Mouse (Mus musculus): Measurements from ENCODE around the gene Ankfy1. TPM values are rescaled to one million over a fixed set of nuclear protein-coding genes. Genes with fewer than 3 reads are reported as not detected.

Ankfy1 gene
- 7.9 and 9.4 TPM in 2 replicates for polyA plus RNA-seq (2015; fragmentation: Nextera tagmentation; extraction: Ambion mirVana)

DNA sequence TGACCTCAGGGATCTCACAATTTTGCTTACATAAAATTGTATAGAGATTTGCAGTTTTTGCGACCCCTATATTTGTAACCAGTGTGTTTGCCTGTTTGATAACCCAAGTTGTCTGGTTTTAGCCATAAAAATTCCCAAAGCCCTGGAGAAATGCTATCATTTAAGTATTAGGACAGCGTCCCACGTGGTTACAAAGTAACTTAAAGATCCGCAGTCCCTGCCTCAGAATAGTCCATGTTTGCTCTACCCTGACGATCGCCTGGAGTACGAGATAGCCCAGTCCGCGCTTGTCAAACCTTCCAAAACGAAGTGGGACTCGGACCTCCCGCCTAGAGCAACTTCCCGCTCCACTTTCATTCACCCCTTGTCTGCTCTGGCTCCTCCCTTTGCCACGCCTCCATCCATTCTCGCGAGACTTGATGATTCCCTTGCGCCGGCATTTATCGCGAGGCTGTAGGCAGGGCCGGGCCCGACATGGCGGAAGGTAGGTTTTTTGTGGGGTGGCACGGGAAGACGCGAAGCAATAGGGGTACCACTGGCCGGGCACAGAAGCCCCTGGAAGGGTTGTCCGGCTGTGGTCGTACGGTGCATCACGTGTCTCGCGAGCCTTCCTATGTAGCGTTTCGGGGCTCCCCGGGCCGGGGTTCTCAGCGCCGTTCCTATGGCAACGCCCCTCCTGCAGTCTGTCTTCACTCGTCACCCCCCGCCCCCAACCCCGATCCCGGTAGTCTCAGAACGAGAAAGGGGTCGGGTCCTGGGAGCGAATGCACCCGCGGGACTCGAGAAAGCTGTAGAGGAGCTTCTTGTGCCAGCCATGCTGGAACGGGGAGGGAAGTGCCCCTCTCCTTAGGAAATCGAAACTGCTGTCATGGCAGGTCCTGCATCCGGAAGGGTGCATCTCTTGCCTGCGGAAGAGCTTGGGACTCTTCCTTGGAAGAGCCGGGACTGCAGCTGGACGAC is at the start of gene Ankfy1:
Gene Ankfy1 (plus strand): TSS at position 456 of the 960 bp plus-strand sequence.
- Histone ChIP-seq H3K27me3 (replicated peaks; ENCODE audit: insufficient read depth, low read length) (no peaks in the 10 kb centered on the region), H3K27ac (ENCODE audit: low read length) (peak within 1 kb of the TSS; percentile 83), H3K4me1 (ENCODE audit: insufficient read depth, low read depth, low read length) (peaks cover 9% of the 10 kb centered on the region; the same call in 1 of the 2 replicates), H3K4me2 (replicated peaks; ENCODE audit: low read depth, low read length) (peak within 1 kb of the TSS; percentile 68), H3K4me3 (ENCODE audit: low read depth, low read length) (peak within 1 kb of the TSS; percentile 79), H3K36me3 (ENCODE audit: insufficient read depth, low read length) (no peaks in the 10 kb centered on the region), H3K9me3 (ENCODE audit: low read length) (no peaks in the 10 kb centered on the region), H3K9ac (replicated peaks; ENCODE audit: low read depth) (peak within 1 kb of the TSS; percentile 84)
- peak; percentile 94 for DNase-seq (ENCODE audit: low spot score)
- ATAC-seq: peak; percentile 99
- under 1% methylated on average over 56 of the region's 56 CpGs for WGBS
- TF ChIP-seq EP300 (IDR thresholded peaks at IDR 0.05) (peak; percentile 87), CTCF (IDR thresholded peaks at IDR 0.05) (no peak)

GRCm38 (mm10) chr11:72642730-72643129 is 47.1 kb upstream of the Ankfy1 start:
- no peak overlapping the region for H3K27ac ChIP-seq (ENCODE audit: low read length)
- DNase-seq (ENCODE audit: low spot score): no peak
- TF ChIP-seq EP300 (IDR thresholded peaks at IDR 0.05) (no peak), CTCF (IDR thresholded peaks at IDR 0.05) (no peak)

GRCm38 (mm10) chr11:72645386-72645785 is 44.4 kb upstream of the Ankfy1 start:
- Histone ChIP-seq H3K9ac (replicated peaks; ENCODE audit: low read depth) (no peak overlapping the region), H3K27ac (ENCODE audit: low read length) (no peak overlapping the region), H3K4me3 (ENCODE audit: low read depth, low read length) (no peak overlapping the region), H3K4me2 (replicated peaks; ENCODE audit: low read depth, low read length) (no peak overlapping the region), H3K9me3 (ENCODE audit: low read length) (no peaks in the 10 kb centered on the region), H3K27me3 (replicated peaks; ENCODE audit: insufficient read depth, low read length) (no peaks in the 10 kb centered on the region), H3K36me3 (ENCODE audit: insufficient read depth, low read length) (no peaks in the 10 kb centered on the region), H3K4me1 (ENCODE audit: insufficient read depth, low read depth, low read length) (no peaks in the 10 kb centered on the region)
- TF ChIP-seq CTCF (IDR thresholded peaks at IDR 0.05) (no peak), EP300 (IDR thresholded peaks at IDR 0.05) (no peak)
- no peak for DNase-seq (ENCODE audit: low spot score)
- WGBS: 50% methylated on average over 5 of the region's 5 CpGs
- ATAC-seq: no peak

More at GRCm38 (mm10) chr11:72642730-72643129, 47.1 kb upstream of the Ankfy1 start:
- Histone ChIP-seq H3K4me2 (replicated peaks; ENCODE audit: low read depth, low read length) (no peak overlapping the region), H3K4me1 (ENCODE audit: insufficient read depth, low read depth, low read length) (no peaks in the 10 kb centered on the region), H3K9me3 (ENCODE audit: low read length) (no peaks in the 10 kb centered on the region), H3K4me3 (ENCODE audit: low read depth, low read length) (no peak overlapping the region), H3K36me3 (ENCODE audit: insufficient read depth, low read length) (no peaks in the 10 kb centered on the region), H3K27me3 (replicated peaks; ENCODE audit: insufficient read depth, low read length) (no peaks in the 10 kb centered on the region), H3K9ac (replicated peaks; ENCODE audit: low read depth) (no peak overlapping the region)
- 70% methylated on average over 4 of the region's 4 CpGs for WGBS
- ATAC-seq: no peak

DNA sequence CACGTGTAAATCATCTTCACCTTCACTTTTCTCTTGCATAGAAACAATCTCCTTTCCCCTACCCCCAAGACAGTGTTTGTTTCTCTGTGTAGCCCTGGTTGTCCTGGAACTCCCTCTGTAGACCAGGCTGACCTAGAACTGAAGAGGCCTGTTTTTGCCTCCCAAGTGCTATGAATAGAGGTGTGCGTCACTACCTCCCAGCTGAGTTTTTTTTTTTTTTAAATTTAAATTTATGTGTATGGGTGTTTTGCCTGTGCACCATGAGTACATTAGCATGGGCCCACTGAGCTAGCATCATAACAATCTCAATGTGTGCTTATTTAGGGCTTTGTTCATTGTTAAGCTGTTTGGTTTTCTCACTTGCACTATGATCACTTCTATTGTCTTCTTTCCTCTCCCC is 39.5 kb upstream of the Ankfy1 start:
- H3K9ac ChIP-seq (replicated peaks; ENCODE audit: low read depth): no peak overlapping the region
- H3K27ac ChIP-seq (ENCODE audit: low read length): no peak overlapping the region
- H3K4me3 ChIP-seq (ENCODE audit: low read depth, low read length): no peak overlapping the region
- 76% methylated on average over 2 of the region's 2 CpGs for WGBS
- no peaks in the 10 kb centered on the region for H3K9me3 ChIP-seq (ENCODE audit: low read length)
- no peaks in the 10 kb centered on the region for H3K4me1 ChIP-seq (ENCODE audit: insufficient read depth, low read depth, low read length)
- H3K36me3 ChIP-seq (ENCODE audit: insufficient read depth, low read length): no peaks in the 10 kb centered on the region
- no peaks in the 10 kb centered on the region for H3K27me3 ChIP-seq (replicated peaks; ENCODE audit: insufficient read depth, low read length)
- DNase-seq (ENCODE audit: low spot score) (no peak), ATAC-seq (no peak)
- no peak overlapping the region for H3K4me2 ChIP-seq (replicated peaks; ENCODE audit: low read depth, low read length)
- TF ChIP-seq EP300 (IDR thresholded peaks at IDR 0.05): no peak
- no peak for TF ChIP-seq CTCF (IDR thresholded peaks at IDR 0.05)

GRCm38 (mm10) chr11:72659918-72660317 is 29.9 kb upstream of the Ankfy1 start:
- Histone ChIP-seq H3K4me1 (ENCODE audit: insufficient read depth, low read depth, low read length) (no peaks in the 10 kb centered on the region), H3K27ac (ENCODE audit: low read length) (no peak overlapping the region), H3K36me3 (ENCODE audit: insufficient read depth, low read length) (no peaks in the 10 kb centered on the region), H3K4me2 (replicated peaks; ENCODE audit: low read depth, low read length) (no peak overlapping the region), H3K9ac (replicated peaks; ENCODE audit: low read depth) (no peak overlapping the region), H3K9me3 (ENCODE audit: low read length) (no peaks in the 10 kb centered on the region), H3K4me3 (ENCODE audit: low read depth, low read length) (no peak overlapping the region), H3K27me3 (replicated peaks; ENCODE audit: insufficient read depth, low read length) (no peaks in the 10 kb centered on the region)
- ATAC-seq (no peak), DNase-seq (ENCODE audit: low spot score) (peak; percentile 38)
- peak; percentile 45 for TF ChIP-seq CTCF (IDR thresholded peaks at IDR 0.05)
- TF ChIP-seq EP300 (IDR thresholded peaks at IDR 0.05): no peak

DNA sequence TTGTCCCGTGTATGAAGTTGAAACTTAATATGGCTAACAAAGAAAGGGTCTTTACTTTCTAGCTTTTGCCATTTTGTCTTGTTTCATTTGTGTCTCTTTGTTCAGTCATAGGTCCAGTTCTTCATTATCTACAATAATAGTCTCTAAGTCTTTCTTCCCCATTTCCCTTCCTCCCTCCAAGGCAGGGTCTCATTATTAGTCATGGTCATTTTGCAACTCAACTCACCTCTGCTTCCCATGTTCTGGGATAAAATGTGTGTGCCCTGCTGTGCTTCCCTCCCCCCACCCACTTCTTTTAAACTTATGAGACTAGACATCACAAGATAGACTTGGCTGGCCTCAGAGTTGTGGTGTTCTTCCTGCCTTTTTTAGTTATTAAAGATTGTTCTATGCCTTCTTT is 29.4 kb upstream of the Ankfy1 start:
- Histone ChIP-seq H3K27me3 (replicated peaks; ENCODE audit: insufficient read depth, low read length) (no peaks in the 10 kb centered on the region), H3K9ac (replicated peaks; ENCODE audit: low read depth) (no peak overlapping the region), H3K9me3 (ENCODE audit: low read length) (no peaks in the 10 kb centered on the region), H3K4me1 (ENCODE audit: insufficient read depth, low read depth, low read length) (no peaks in the 10 kb centered on the region), H3K4me2 (replicated peaks; ENCODE audit: low read depth, low read length) (no peak overlapping the region), H3K36me3 (ENCODE audit: insufficient read depth, low read length) (no peaks in the 10 kb centered on the region), H3K27ac (ENCODE audit: low read length) (no peak overlapping the region), H3K4me3 (ENCODE audit: low read depth, low read length) (no peak overlapping the region)
- DNase-seq (ENCODE audit: low spot score) (no peak), ATAC-seq (no peak)
- 100% methylated on average over 1 of the region's 1 CpGs for WGBS
- no peak for TF ChIP-seq CTCF (IDR thresholded peaks at IDR 0.05)
- no peak for TF ChIP-seq EP300 (IDR thresholded peaks at IDR 0.05)
